Mouse (Mus musculus) urinary bladder, postnatal 0 days (tissue): ENCODE measurements around the gene Dpp6. TPM values are rescaled to one million over a fixed set of nuclear protein-coding genes. Genes with fewer than 3 reads are reported as not detected.

Experiments
- polyA plus RNA-seq: library from polyadenylated mRNA; unstranded; fragments of >200 nt; fragmentation: Nextera tagmentation; extraction: Ambion mirVana; gene quantifications from 2 replicates; pipeline ENCODE4 v1.2.1, GENCODE M21; 2015

Gene Dpp6
- polyA plus RNA-seq: 0.20 and 0.29 TPM in 2 replicates

GRCm38 (mm10) chr5:26816975-26817941, at the start of gene Dpp6:
Gene Dpp6 (plus strand): TSS chr5:26817203.

GRCm38 (mm10) chr5:27501338-27501737, 684.3 kb downstream of the Dpp6 start, which contains the start of gene Speer4b:
Gene Speer4b (minus strand): TSS chr5:27501438.

